Mouse (Mus musculus): ENCODE data around the gene Ahcyl1. TPM values are rescaled to one million over a fixed set of nuclear protein-coding genes. Genes with fewer than 3 reads are reported as not detected.
A peak's percentile ranks its signal among the peaks of the same experiment; 100 is the strongest.

Ahcyl1 gene
- 137 and 142 TPM in 2 replicates for polyA plus RNA-seq (2014; fragmentation: Nextera tagmentation; extraction: Ambion mirVana)

DNA sequence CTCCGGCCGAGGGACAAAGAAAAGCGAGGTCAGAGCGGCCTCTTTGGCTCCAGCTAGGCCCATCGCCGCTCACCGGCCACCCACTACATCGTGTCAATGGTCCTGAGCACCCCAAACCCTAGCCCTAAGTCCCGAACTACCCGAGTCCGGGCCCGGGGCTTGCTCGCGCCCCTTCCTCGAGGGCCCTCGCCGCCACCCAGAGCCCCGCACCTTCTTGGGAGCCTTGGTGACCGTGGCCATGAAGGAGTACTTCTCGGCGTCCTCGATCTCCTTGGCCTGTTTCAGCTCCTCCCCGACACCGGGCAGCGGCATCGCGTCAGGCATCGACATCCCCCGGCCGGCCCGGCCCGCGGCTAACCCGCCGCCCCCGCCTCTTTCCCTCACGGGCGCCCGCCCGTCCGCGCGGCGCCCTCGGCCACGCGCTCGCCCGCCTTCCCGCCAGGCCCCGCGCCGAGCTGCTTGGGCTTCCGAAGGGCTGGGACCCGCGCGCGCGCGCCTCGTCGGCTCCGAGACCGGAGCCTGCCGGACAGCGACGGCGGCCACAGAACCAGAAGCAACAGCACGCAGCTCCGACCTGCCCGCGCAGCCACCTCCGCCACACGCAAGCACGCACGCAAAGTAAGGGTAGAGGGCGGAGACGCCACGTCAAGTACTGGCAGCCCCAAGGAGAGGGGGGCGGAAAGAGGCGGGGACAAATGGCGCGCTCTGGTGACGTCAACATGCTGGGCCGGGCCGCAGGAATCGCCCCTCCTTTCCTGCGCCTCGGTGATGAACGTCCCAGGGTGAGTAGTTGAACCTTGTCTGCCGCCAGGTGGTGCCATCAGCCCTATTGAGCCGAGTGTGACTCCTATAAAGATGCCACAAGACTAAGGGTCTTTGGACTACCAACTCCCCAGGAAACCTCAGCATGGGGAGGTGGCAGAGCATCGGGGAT, at the start of gene Ahcyl1:
Ahcyl1 (minus strand) TSS at position 613 of the 934 bp plus-strand sequence.
- peak; percentile 98 for ATAC-seq (ENCODE audit: low read depth)

DNA sequence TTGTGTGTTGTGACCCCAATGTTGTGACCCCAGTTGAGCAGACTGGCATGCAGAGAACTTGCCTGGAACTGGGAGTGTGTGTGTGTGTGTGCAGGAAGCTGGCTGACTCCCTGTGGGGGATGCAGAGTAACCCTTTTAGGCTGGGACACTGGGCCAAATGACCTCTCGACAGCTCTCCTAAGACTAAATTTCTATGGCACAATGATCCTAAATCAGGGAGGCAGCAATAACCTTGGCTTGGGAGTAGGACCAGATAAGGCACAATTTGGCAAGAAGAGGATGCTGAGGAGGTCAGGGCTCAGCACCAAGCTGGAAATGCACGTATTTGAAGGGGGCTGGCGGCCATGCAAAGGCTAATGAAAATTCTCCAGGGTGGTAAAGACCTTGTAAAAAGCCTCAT, 49.7 kb upstream of the Ahcyl1 start:
- Histone ChIP-seq H3K36me3 (ENCODE audit: control insufficient read depth, insufficient read depth, low read length) (no peaks in the 10 kb centered on the region), H3K27ac (ENCODE audit: low read depth, low read length) (no peak overlapping the region), H3K4me2 (ENCODE audit: low read depth, low read length) (no peak overlapping the region), H3K9me3 (ENCODE audit: control insufficient read depth, low read length) (no peaks in the 10 kb centered on the region), H3K4me1 (ENCODE audit: control insufficient read depth, insufficient read depth, low read length) (peaks cover 6% of the 10 kb centered on the region; the same call in 1 of the 2 replicates), H3K9ac (replicated peaks; ENCODE audit: low read depth, low read length) (no peak overlapping the region), H3K4me3 (ENCODE audit: low read depth, low read length) (no peak overlapping the region), H3K27me3 (ENCODE audit: control insufficient read depth, insufficient read depth, low read length) (no peaks in the 10 kb centered on the region)
- ATAC-seq (ENCODE audit: low read depth): no peak
- WGBS: 61% methylated on average over 3 of the region's 3 CpGs

More for the DNA sequence above, at the start of gene Ahcyl1:
- peak within 1 kb of the TSS; percentile 87 for H3K4me3 ChIP-seq (ENCODE audit: low read depth, low read length)
- no peaks in the 10 kb centered on the region for H3K36me3 ChIP-seq (ENCODE audit: control insufficient read depth, insufficient read depth, low read length)
- under 1% methylated on average over 70 of the region's 93 CpGs for WGBS
- H3K4me1 ChIP-seq (ENCODE audit: control insufficient read depth, insufficient read depth, low read length): peaks cover 30% of the 10 kb centered on the region
- H3K4me2 ChIP-seq (ENCODE audit: low read depth, low read length): peak within 1 kb of the TSS; percentile 93
- H3K9ac ChIP-seq (replicated peaks; ENCODE audit: low read depth, low read length): peak within 1 kb of the TSS; percentile 95
- H3K27ac ChIP-seq (ENCODE audit: low read depth, low read length): peak within 1 kb of the TSS; percentile 91
- no peaks in the 10 kb centered on the region for H3K27me3 ChIP-seq (ENCODE audit: control insufficient read depth, insufficient read depth, low read length)
- H3K9me3 ChIP-seq (ENCODE audit: control insufficient read depth, low read length): no peaks in the 10 kb centered on the region

DNA sequence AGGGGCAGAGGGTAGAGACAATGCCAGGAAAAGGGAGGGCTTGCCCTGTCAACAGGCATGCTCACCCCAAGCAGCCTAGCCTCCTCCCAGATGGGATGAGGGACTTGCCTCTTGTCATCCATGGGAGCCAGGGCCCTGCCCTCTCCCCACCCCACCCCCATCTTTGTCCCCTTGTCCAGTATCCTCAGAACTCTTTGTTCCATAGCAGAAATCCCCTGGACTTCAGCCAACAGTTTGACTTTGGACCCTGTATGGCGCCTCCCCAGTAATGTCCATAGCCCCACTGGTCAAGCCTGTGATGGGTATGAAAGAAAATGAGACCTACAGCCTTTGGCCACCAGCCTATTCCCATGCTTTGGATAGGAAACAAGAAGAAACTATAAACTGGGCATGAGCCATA, 47.3 kb upstream of the Ahcyl1 start:
- ATAC-seq (ENCODE audit: low read depth): no peak
- Histone ChIP-seq H3K27ac (ENCODE audit: low read depth, low read length) (no peak overlapping the region), H3K4me3 (ENCODE audit: low read depth, low read length) (no peak overlapping the region), H3K4me2 (ENCODE audit: low read depth, low read length) (no peak overlapping the region), H3K36me3 (ENCODE audit: control insufficient read depth, insufficient read depth, low read length) (no peaks in the 10 kb centered on the region), H3K9me3 (ENCODE audit: control insufficient read depth, low read length) (no peaks in the 10 kb centered on the region), H3K9ac (replicated peaks; ENCODE audit: low read depth, low read length) (no peak overlapping the region), H3K27me3 (ENCODE audit: control insufficient read depth, insufficient read depth, low read length) (no peaks in the 10 kb centered on the region), H3K4me1 (ENCODE audit: control insufficient read depth, insufficient read depth, low read length) (peaks cover 12% of the 10 kb centered on the region; the same call in 1 of the 2 replicates)
- 100% methylated on average over 1 of the region's 1 CpGs for WGBS

DNA sequence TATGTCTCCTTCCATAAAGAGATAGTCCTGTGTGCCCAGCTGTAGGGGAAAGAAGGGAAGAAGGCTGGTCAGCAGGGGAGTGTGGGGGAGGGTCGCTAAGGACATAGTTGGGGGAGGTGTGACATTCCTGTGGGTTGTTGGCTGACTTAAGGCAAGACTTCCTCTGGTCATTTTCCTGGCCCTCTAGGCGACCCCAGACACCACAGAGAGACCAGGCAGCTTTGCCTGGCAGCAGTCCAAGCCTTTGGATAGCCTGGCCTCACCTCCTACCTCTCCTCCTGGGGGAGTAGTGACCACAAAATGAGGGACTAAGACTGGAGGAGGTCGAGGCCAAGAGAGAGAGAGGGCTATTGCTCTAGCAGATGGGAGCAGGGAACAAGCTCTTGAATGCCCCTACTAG, 46.7 kb upstream of the Ahcyl1 start:
- Histone ChIP-seq H3K4me3 (ENCODE audit: low read depth, low read length) (no peak overlapping the region), H3K9ac (replicated peaks; ENCODE audit: low read depth, low read length) (no peak overlapping the region), H3K4me2 (ENCODE audit: low read depth, low read length) (no peak overlapping the region), H3K27me3 (ENCODE audit: control insufficient read depth, insufficient read depth, low read length) (no peaks in the 10 kb centered on the region), H3K4me1 (ENCODE audit: control insufficient read depth, insufficient read depth, low read length) (peaks cover 12% of the 10 kb centered on the region; the same call in 1 of the 2 replicates), H3K27ac (ENCODE audit: low read depth, low read length) (no peak overlapping the region), H3K9me3 (ENCODE audit: control insufficient read depth, low read length) (no peaks in the 10 kb centered on the region), H3K36me3 (ENCODE audit: control insufficient read depth, insufficient read depth, low read length) (no peaks in the 10 kb centered on the region)
- ATAC-seq (ENCODE audit: low read depth): no peak
- WGBS: 27% methylated on average over 3 of the region's 3 CpGs

DNA sequence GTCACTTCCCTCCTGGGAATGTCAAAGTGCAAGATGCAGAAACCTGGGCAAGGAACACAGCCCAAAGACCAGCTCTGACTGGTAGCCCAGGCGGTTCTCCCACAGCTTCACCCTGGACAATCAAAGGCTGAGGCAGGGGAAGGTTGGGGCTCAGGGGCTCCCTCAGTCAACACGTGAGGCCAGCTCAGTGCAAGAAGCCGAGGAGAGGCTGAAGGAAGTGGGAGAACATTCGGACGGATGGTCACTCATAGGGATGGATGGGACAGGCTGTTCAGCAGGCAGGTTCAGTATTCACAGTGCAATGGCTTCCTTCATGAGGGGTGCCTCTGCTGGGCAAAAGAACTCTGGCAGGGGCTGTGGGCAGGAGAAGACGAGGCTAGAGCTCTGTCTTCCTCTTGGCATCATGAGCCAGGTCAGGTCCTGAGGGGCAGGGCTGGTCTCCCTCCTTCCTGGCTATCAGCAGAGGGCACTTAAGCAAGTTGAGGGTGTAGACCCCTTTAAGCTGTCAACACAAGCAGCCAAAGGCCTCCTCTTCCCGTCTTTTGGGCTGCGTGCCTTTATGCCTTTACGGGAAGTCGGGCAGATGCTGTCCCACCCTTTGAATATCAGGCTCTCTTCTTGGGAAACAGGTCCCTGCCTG, 45.8 kb upstream of the Ahcyl1 start:
- no peak overlapping the region for H3K9ac ChIP-seq (replicated peaks; ENCODE audit: low read depth, low read length)
- H3K4me3 ChIP-seq (ENCODE audit: low read depth, low read length): no peak overlapping the region
- H3K9me3 ChIP-seq (ENCODE audit: control insufficient read depth, low read length): no peaks in the 10 kb centered on the region
- 91% methylated on average over 10 of the region's 10 CpGs for WGBS
- no peak overlapping the region for H3K4me2 ChIP-seq (ENCODE audit: low read depth, low read length)
- peaks cover 12% of the 10 kb centered on the region; the same call in 1 of the 2 replicates for H3K4me1 ChIP-seq (ENCODE audit: control insufficient read depth, insufficient read depth, low read length)
- H3K36me3 ChIP-seq (ENCODE audit: control insufficient read depth, insufficient read depth, low read length): no peaks in the 10 kb centered on the region
- no peak overlapping the region for H3K27ac ChIP-seq (ENCODE audit: low read depth, low read length)
- H3K27me3 ChIP-seq (ENCODE audit: control insufficient read depth, insufficient read depth, low read length): no peaks in the 10 kb centered on the region
- ATAC-seq (ENCODE audit: low read depth): no peak

DNA sequence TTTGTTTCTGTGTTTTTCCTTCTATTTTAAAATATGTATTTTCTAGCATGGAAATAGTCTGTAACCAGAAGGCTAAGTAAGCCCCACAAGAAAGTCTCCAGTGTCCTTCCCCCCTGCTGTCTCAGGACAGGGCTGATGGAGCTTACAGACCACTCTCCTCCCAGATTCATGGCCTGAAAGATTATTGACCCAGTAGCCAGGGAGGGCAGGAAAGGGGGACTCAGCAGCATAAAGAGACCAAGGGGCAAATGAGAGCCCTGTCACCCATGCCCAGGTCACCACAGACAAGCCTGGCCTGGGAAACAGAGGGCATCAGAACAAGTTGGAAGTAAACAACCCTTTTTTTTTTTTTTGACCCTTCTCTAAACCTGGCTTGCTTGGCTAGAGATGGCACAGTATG, 45.0 kb upstream of the Ahcyl1 start:
- no peak for ATAC-seq (ENCODE audit: low read depth)
- no peaks in the 10 kb centered on the region for H3K27me3 ChIP-seq (ENCODE audit: control insufficient read depth, insufficient read depth, low read length)
- no peak overlapping the region for H3K4me2 ChIP-seq (ENCODE audit: low read depth, low read length)

DNA sequence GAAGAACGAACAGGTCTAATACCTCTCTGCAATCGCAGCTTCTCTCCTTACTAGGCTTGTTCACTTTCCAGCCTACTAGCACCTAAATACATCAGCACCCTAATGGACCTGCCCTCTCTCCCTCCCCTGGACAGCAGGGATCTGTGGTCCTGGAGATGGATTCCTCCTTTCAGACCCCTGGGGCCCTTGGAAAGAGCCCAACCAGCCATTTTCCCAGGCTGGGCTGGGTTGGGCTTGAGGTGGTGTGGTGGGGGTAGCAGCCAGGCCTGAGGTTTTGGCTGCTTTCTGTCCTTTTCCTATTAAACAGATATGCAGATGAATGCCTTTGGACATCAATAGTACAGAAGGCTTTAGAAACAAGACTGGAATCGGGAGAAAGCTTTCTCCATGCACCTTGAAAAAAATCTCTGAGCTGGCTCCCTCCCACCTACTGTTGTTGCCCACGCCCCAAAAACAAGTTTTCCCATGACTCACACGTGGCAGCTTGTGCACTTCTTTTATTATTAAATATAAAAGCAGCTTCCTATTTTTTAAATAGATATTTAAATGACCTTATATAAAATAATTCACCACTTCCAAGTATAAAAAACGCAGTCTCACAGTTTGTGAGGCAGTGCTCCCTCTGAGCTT, 44.3 kb upstream of the Ahcyl1 start:
- H3K27ac ChIP-seq (ENCODE audit: low read depth, low read length): peak overlapping the region; percentile 46; the same call in 1 of the 2 replicates
- no peak overlapping the region for H3K9ac ChIP-seq (replicated peaks; ENCODE audit: low read depth, low read length)
- no peak overlapping the region for H3K4me2 ChIP-seq (ENCODE audit: low read depth, low read length)
- ATAC-seq (ENCODE audit: low read depth): peak; percentile 71; the same call in 1 of the 2 replicates
- H3K27me3 ChIP-seq (ENCODE audit: control insufficient read depth, insufficient read depth, low read length): no peaks in the 10 kb centered on the region
- H3K9me3 ChIP-seq (ENCODE audit: control insufficient read depth, low read length): no peaks in the 10 kb centered on the region
- WGBS: 9% methylated on average over 6 of the region's 6 CpGs
- no peaks in the 10 kb centered on the region for H3K36me3 ChIP-seq (ENCODE audit: control insufficient read depth, insufficient read depth, low read length)
- H3K4me1 ChIP-seq (ENCODE audit: control insufficient read depth, insufficient read depth, low read length): peaks cover 12% of the 10 kb centered on the region; the same call in 1 of the 2 replicates
- H3K4me3 ChIP-seq (ENCODE audit: low read depth, low read length): no peak overlapping the region

More for the DNA sequence above, 45.0 kb upstream of the Ahcyl1 start:
- H3K9me3 ChIP-seq (ENCODE audit: control insufficient read depth, low read length): no peaks in the 10 kb centered on the region
- no peaks in the 10 kb centered on the region for H3K36me3 ChIP-seq (ENCODE audit: control insufficient read depth, insufficient read depth, low read length)
- H3K9ac ChIP-seq (replicated peaks; ENCODE audit: low read depth, low read length): no peak overlapping the region
- peak overlapping the region; percentile 46; the same call in 1 of the 2 replicates for H3K27ac ChIP-seq (ENCODE audit: low read depth, low read length)
- no peak overlapping the region for H3K4me3 ChIP-seq (ENCODE audit: low read depth, low read length)
- H3K4me1 ChIP-seq (ENCODE audit: control insufficient read depth, insufficient read depth, low read length): peaks cover 12% of the 10 kb centered on the region; the same call in 1 of the 2 replicates

DNA sequence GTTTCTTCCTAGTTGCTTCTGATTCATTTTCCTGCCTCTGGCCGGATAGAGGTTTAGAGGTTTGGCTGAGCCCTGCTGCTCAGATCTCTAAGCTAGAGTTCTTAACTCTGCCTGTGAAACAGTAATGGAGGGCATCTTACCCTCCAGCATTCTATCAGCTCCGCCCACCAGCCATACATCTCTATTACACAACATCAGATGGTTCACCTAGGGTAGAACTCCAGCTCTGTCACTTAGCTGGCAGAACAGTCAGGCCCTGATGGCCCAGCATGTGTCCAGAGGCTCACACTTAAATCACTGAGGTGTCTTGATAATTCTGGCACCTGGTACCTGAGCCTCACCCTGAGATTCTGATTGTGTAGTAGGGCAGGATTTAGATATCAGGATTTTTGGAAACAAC, 43.6 kb upstream of the Ahcyl1 start:
- H3K27ac ChIP-seq (ENCODE audit: low read depth, low read length): no peak overlapping the region
- 0 out of 2 replicates have a peak, but pooled peaks have one; percentile 24 for ATAC-seq (ENCODE audit: low read depth)
- no peak overlapping the region for H3K4me3 ChIP-seq (ENCODE audit: low read depth, low read length)
- WGBS: 79% methylated on average over 2 of the region's 2 CpGs
- no peaks in the 10 kb centered on the region for H3K9me3 ChIP-seq (ENCODE audit: control insufficient read depth, low read length)
- no peaks in the 10 kb centered on the region for H3K27me3 ChIP-seq (ENCODE audit: control insufficient read depth, insufficient read depth, low read length)
- no peaks in the 10 kb centered on the region for H3K36me3 ChIP-seq (ENCODE audit: control insufficient read depth, insufficient read depth, low read length)
- H3K4me1 ChIP-seq (ENCODE audit: control insufficient read depth, insufficient read depth, low read length): peaks cover 12% of the 10 kb centered on the region; the same call in 1 of the 2 replicates
- H3K4me2 ChIP-seq (ENCODE audit: low read depth, low read length): no peak overlapping the region
- H3K9ac ChIP-seq (replicated peaks; ENCODE audit: low read depth, low read length): no peak overlapping the region

Data from neural tube, embryonic 14.5 days (tissue).